9 mouse cellular contexts compared by ENCODE assay signal in genomic region chr17:34291609-34292008, GRCm38 (mm10). TPM values are rescaled to one million over a fixed set of nuclear protein-coding genes. Genes with fewer than 3 reads are reported as not detected.
A peak's percentile ranks its signal among the peaks of the same experiment; 100 is the strongest.
DNase-seq lines count a peak whose midpoint lies in the region; ATAC-seq and TF ChIP-seq lines count a peak whose summit lies in the region.
"Had no signal": no experiment of that assay in that cellular context is flagged by ENCODE, and none has a peak within 500 bp of the region (broad histone marks: within the 10 kb centered on the region; RNA-seq: fewer than 3 reads in every experiment).

No protein-coding gene starts in this region.

- H3K4me2 ChIP-seq in forebrain, embryonic 12.5 days = no peak overlapping the region
- H3K4me2 ChIP-seq in heart, postnatal 0 days (ENCODE audit: low read depth, low read length) = no peak overlapping the region

- TF ChIP-seq EP300 in heart, postnatal 0 days (IDR thresholded peaks at IDR 0.05; ENCODE audit: low read depth) = no peak

- TF ChIP-seq CTCF in heart, postnatal 0 days (IDR thresholded peaks at IDR 0.05; ENCODE audit: low read depth) = no peak
- no peak for TF ChIP-seq CTCF in liver, adult 2 months (IDR thresholded peaks at IDR 0.05; ENCODE audit: low read depth, low read length)

- H3K9ac ChIP-seq in forebrain, embryonic 12.5 days = no peak overlapping the region
- H3K9ac ChIP-seq in heart, postnatal 0 days (replicated peaks; ENCODE audit: low read depth, low read length) = no peak overlapping the region
- H3K9ac ChIP-seq in liver, adult 2 months (ENCODE audit: low read depth, low read length) = no peak overlapping the region

- no peaks in the 10 kb centered on the region for H3K79me2 ChIP-seq in liver, adult 2 months (ENCODE audit: control insufficient read depth, insufficient read depth, low read length)

- peak; percentile 94 for DNase-seq in A20 (ENCODE audit: low read depth, low spot score)
- peak; percentile 92 for DNase-seq in brain, adult 2 months (ENCODE audit: low read depth, low spot score)
- DNase-seq in heart, postnatal 0 days (ENCODE audit: low spot score) = peak; percentile 73
- peak; percentile 89 for DNase-seq in kidney, postnatal 10 days
- peak; percentile 50 for DNase-seq in liver, adult 2 months (ENCODE audit: extremely low read depth, low read depth, low spot score)
- DNase-seq in naive thymus-derived CD4-positive, alpha-beta T cell, adult 2 months (ENCODE audit: low read depth) = peak; percentile 92
- DNase-seq in spleen, postnatal 4 days (ENCODE audit: low spot score in 2 of 2) = peak; percentile 74 to 86

- H3K4me3 ChIP-seq in forebrain, embryonic 12.5 days (replicated peaks) = no peak overlapping the region
- H3K4me3 ChIP-seq in heart, postnatal 0 days (ENCODE audit: low read depth, low read length) = no peak overlapping the region
- H3K4me3 ChIP-seq in liver, adult 2 months (ENCODE audit: insufficient read depth, low read depth, low read length) = no peak overlapping the region

- TF ChIP-seq POLR2A in liver, adult 2 months (IDR thresholded peaks at IDR 0.05; ENCODE audit: extremely low read depth, insufficient read depth, low read length) = no peak

- WGBS in forebrain, embryonic 12.5 days = 15% methylated on average over 8 of the region's 8 CpGs
- 18% methylated on average over 8 of the region's 8 CpGs for WGBS in heart, postnatal 0 days
- WGBS in liver, adult 2 months = 18% methylated on average over 8 of the region's 8 CpGs

- no peak overlapping the region for H3K27ac ChIP-seq in forebrain, embryonic 12.5 days
- no peak overlapping the region for H3K27ac ChIP-seq in heart, postnatal 0 days (ENCODE audit: low read depth)
- no peak overlapping the region for H3K27ac ChIP-seq in liver, adult 2 months (replicated peaks; ENCODE audit: insufficient read depth, low read depth, low read length)

- ATAC-seq in forebrain, embryonic 12.5 days (ENCODE audit: low FRiP score) = peak; percentile 91
- peak; percentile 87 for ATAC-seq in heart, postnatal 0 days (ENCODE audit: insufficient read depth, low read depth)
- ATAC-seq: Patski had no signal

- no peaks in the 10 kb centered on the region for H3K27me3 ChIP-seq in forebrain, embryonic 12.5 days
- no peaks in the 10 kb centered on the region for H3K27me3 ChIP-seq in heart, postnatal 0 days (ENCODE audit: control insufficient read depth, insufficient read depth, low read length)
- H3K27me3 ChIP-seq in liver, adult 2 months (ENCODE audit: control insufficient read depth, insufficient read depth, low read length) = no peaks in the 10 kb centered on the region

- H3K9me3 ChIP-seq in forebrain, embryonic 12.5 days = no peaks in the 10 kb centered on the region
- H3K9me3 ChIP-seq in heart, postnatal 0 days (replicated peaks; ENCODE audit: control insufficient read depth, low read length) = no peaks in the 10 kb centered on the region

- peaks cover 5% of the 10 kb centered on the region; the same call in 1 of the 2 replicates for H3K4me1 ChIP-seq in forebrain, embryonic 12.5 days
- H3K4me1 ChIP-seq in heart, postnatal 0 days (ENCODE audit: control insufficient read depth, insufficient read depth) = no peaks in the 10 kb centered on the region
- H3K4me1 ChIP-seq in liver, adult 2 months (ENCODE audit: control insufficient read depth, insufficient read depth, low read length) = no peaks in the 10 kb centered on the region

- no peaks in the 10 kb centered on the region for H3K36me3 ChIP-seq in forebrain, embryonic 12.5 days (replicated peaks)
- H3K36me3 ChIP-seq in heart, postnatal 0 days (replicated peaks; ENCODE audit: control insufficient read depth, insufficient read depth, low read length) = no peaks in the 10 kb centered on the region
- H3K36me3 ChIP-seq in liver, adult 2 months (ENCODE audit: control insufficient read depth, insufficient read depth, low read length) = no peaks in the 10 kb centered on the region

RNA-seq across cellular contexts. Expression of gene H2-Aa, which starts 4.0 kb away (rescaled TPM):
- not detected in 2 replicates for polyA plus RNA-seq in forebrain, embryonic 12.5 days (2016; fragmentation: Nextera tagmentation; extraction: Ambion mirVana)
- 5.8 TPM in 1 of 2 replicates, not detected in the other for total RNA-seq in heart, postnatal 0 days (2014; rRNA removed; ENCODE audit: low replicate concordance)
- polyA plus RNA-seq in heart, postnatal 0 days (2015; fragmentation: Nextera tagmentation; extraction: Ambion mirVana) = 1.7 and 2.5 TPM in 2 replicates
- total RNA-seq in liver, adult 2 months (2014; rRNA removed) = 32.8 and 58.4 TPM in 2 replicates
- polyA plus RNA-seq in liver, adult 2 months (2012; rRNA removed) = 42.8 and 78.0 TPM in 2 replicates
- polyA plus RNA-seq: Patski had no signal

RNA-seq across cellular contexts. Expression of gene H2-Eb1, which starts 14.1 kb away (rescaled TPM):
- 1.1 and 1.2 TPM in 2 replicates for polyA plus RNA-seq in forebrain, embryonic 12.5 days (2016; fragmentation: Nextera tagmentation; extraction: Ambion mirVana)
- total RNA-seq in heart, postnatal 0 days (2014; rRNA removed; ENCODE audit: low replicate concordance) = 1.2 TPM in 1 of 2 replicates, not detected in the other
- polyA plus RNA-seq in heart, postnatal 0 days (2015; fragmentation: Nextera tagmentation; extraction: Ambion mirVana) = 4.1 and 4.4 TPM in 2 replicates
- 18.5 and 38.0 TPM in 2 replicates for total RNA-seq in liver, adult 2 months (2014; rRNA removed)
- 23.3 and 39.5 TPM in 2 replicates for polyA plus RNA-seq in liver, adult 2 months (2012; rRNA removed)

RNA-seq across cellular contexts. Expression of gene H2-Eb2, which starts 33.9 kb away (rescaled TPM):
- not detected in 2 replicates for polyA plus RNA-seq in forebrain, embryonic 12.5 days (2016; fragmentation: Nextera tagmentation; extraction: Ambion mirVana)
- not detected in 2 replicates for total RNA-seq in heart, postnatal 0 days (2014; rRNA removed; ENCODE audit: low replicate concordance)
- not detected in 2 replicates for polyA plus RNA-seq in heart, postnatal 0 days (2015; fragmentation: Nextera tagmentation; extraction: Ambion mirVana)
- 0.09 and 0.13 TPM in 2 replicates for total RNA-seq in liver, adult 2 months (2014; rRNA removed)
- 0.16 TPM in 1 of 2 replicates, not detected in the other for polyA plus RNA-seq in liver, adult 2 months (2012; rRNA removed)
- polyA plus RNA-seq: Patski had no signal

RNA-seq across cellular contexts. Expression of gene H2-Ab1, which starts 34.1 kb away (rescaled TPM):
- 1.9 and 2.5 TPM in 2 replicates for polyA plus RNA-seq in forebrain, embryonic 12.5 days (2016; fragmentation: Nextera tagmentation; extraction: Ambion mirVana)
- total RNA-seq in heart, postnatal 0 days (2014; rRNA removed; ENCODE audit: low replicate concordance) = 0.69 and 4.1 TPM in 2 replicates
- 2.0 and 3.6 TPM in 2 replicates for polyA plus RNA-seq in heart, postnatal 0 days (2015; fragmentation: Nextera tagmentation; extraction: Ambion mirVana)
- total RNA-seq in liver, adult 2 months (2014; rRNA removed) = 25.2 and 59.5 TPM in 2 replicates
- polyA plus RNA-seq in liver, adult 2 months (2012; rRNA removed) = 80.4 and 156 TPM in 2 replicates

RNA-seq across cellular contexts. Expression of gene H2-Ob, which starts 52.9 kb away (rescaled TPM):
- polyA plus RNA-seq in forebrain, embryonic 12.5 days (2016; fragmentation: Nextera tagmentation; extraction: Ambion mirVana) = not detected in 2 replicates
- not detected in 2 replicates for total RNA-seq in heart, postnatal 0 days (2014; rRNA removed; ENCODE audit: low replicate concordance)
- polyA plus RNA-seq in heart, postnatal 0 days (2015; fragmentation: Nextera tagmentation; extraction: Ambion mirVana) = 0.08 and 0.14 TPM in 2 replicates
- 1.5 and 1.6 TPM in 2 replicates for total RNA-seq in liver, adult 2 months (2014; rRNA removed)
- polyA plus RNA-seq in liver, adult 2 months (2012; rRNA removed) = 0.96 and 2.9 TPM in 2 replicates
- polyA plus RNA-seq: Patski had no signal

Comparison
In these comparisons a context has a peak if more than half of its experiments do, and no peak if none do; other contexts are left out.
1. RNA of gene H2-Aa, which starts 4.0 kb away (polyA plus RNA-seq): 42.8 to 78.0 TPM in liver, adult 2 months; 1.7 to 2.5 TPM in heart, postnatal 0 days and not detected in forebrain, embryonic 12.5 days; every median in the first group is over 10 times any median in the second.
2. Peak in every context shown above with its lines, with median percentiles within 50 percentile points of each other: DNase-seq.